Mouse (Mus musculus) thymus, adult 2 months (tissue): ENCODE data around the gene Mgat3. TPM values are rescaled to one million over a fixed set of nuclear protein-coding genes. Genes with fewer than 3 reads are reported as not detected.
A peak's percentile ranks its signal among the peaks of the same experiment; 100 is the strongest.

ENCODE experiments used
- DNase-seq: peaks from one replicate; pipeline ENCODE4 v3.0.0; 2021
- H3K27ac ChIP-seq: fragments of 200-500 bp; 2 replicates; pipeline ENCODE4 v1.5.1; 2012; ENCODE audit warnings: low read length, control low read depth; ENCODE audit not compliant: control insufficient read depth, insufficient read depth
- H3K27me3 ChIP-seq: fragments of 200-500 bp; 2 replicates; pipeline ENCODE4 v1.6.1; 2012; ENCODE audit warnings: mild to moderate bottlenecking, low read length, moderate library complexity, mixed read lengths; ENCODE audit not compliant: control insufficient read depth, insufficient read depth
- H3K36me3 ChIP-seq: fragments of 200-500 bp; 2 replicates; pipeline ENCODE4 v1.6.1; 2012; ENCODE audit warnings: mild to moderate bottlenecking, low read length, moderate library complexity; ENCODE audit not compliant: control insufficient read depth, insufficient read depth
- H3K4me1 ChIP-seq: fragments of 200-500 bp; replicated peaks from 2 replicates; pipeline ENCODE4 v1.6.1; 2012; ENCODE audit warnings: low read length; ENCODE audit not compliant: control insufficient read depth, insufficient read depth
- H3K4me3 ChIP-seq: fragments of 200-500 bp; 2 replicates; pipeline ENCODE4 v1.5.1; 2012; ENCODE audit warnings: mild to moderate bottlenecking, low read length, control low read depth, moderate library complexity; ENCODE audit not compliant: control insufficient read depth, insufficient read depth
- CTCF ChIP-seq: fragments of 200-500 bp; IDR thresholded peaks from 2 replicates; pipeline ENCODE4 v1.5.1; 2012; ENCODE audit warnings: mild to moderate bottlenecking, control low read depth, low read length, moderate library complexity, borderline replicate concordance; ENCODE audit not compliant: control insufficient read depth, poor library complexity, insufficient read depth; ENCODE audit errors: extremely low read depth
- POLR2A ChIP-seq: fragments of 200-500 bp; IDR thresholded peaks from 2 replicates; pipeline ENCODE4 v1.6.1; 2012; ENCODE audit warnings: mild to moderate bottlenecking, low read length, control low read depth, moderate library complexity; ENCODE audit not compliant: control insufficient read depth, poor library complexity, insufficient read depth; ENCODE audit errors: extremely low read depth
- WGBS: fragments of 180-500 bp; shearing (Covaris S2); methylation state at CpG from one replicate; pipeline ENCODE4 v1.1.7; 2018; 5-methylcytosine and 5-hydroxymethylcytosine counted together
- polyA plus RNA-seq: library from polyadenylated mRNA; depleted of rRNA; stranded (reverse); fragments of >200 nt; gene quantifications from 2 replicates; pipeline ENCODE4 v1.2.3, GENCODE M21; 2012; rRNA removed

Mgat3 gene
- polyA plus RNA-seq: 16.2 and 20.3 TPM in 2 replicates

DNA sequence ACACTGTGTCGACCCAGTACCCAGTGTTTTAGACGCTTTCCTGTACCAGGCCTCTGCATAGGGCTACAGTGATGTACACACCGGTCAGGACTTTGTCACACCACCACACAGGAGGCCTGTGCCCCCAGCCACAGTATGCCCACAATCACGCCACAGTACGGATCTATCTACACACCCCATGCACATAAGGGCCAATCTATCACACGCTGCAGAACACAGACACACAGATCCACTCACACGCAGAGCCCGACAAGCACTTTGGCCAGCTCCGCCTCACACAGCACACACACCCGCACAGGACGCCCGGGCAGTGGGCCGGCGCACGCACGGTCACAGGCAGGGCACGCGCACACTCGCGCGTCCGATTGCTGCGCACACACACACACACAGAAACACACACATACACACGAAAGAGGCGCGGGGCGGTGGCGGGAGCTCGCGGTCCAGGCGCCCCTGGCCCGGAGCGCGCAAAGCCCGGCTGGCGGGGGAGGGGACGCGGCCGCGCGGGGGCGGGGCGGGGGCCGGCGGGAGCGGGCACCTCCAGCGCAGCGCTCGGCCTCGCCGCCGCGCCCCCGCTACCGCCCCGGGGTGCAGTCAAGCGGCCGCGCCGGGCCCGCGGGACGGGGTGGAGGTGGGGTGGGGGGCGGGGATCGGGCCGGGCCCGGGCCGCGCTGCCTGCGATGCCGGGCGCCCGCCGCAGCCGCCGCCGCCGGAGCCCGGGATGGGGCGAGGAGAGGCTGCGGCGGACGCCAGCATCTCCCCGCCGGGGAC lies at the start of gene Mgat3:
Gene Mgat3 (plus strand): TSS at position 721 of the 771 bp plus-strand sequence.
- peak within 1 kb of the TSS; percentile 25 for H3K4me3 ChIP-seq

DNA sequence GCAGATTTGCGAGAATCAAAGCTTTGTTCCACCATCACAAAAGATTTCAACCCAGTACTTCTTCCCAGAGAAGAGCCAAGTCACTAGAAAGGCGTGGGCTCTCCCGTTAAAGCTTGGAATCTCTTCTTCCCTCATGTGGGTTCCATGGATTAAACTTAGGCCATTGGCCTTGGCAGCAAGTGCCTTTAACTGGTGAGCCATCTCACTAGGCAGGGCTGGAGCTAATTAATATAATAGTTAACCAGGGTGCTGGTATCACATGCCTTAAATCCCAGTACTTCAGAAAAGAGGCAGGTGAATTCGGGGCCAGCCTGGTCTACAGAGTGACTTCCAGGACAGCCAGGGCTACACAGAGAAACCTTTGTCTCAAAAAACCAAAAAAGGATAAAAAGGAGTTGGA lies 48.9 kb upstream of the Mgat3 start:
- no peaks in the 10 kb centered on the region for H3K36me3 ChIP-seq
- H3K27ac ChIP-seq: no peak overlapping the region
- no peaks in the 10 kb centered on the region for H3K27me3 ChIP-seq
- no peak overlapping the region for H3K4me3 ChIP-seq
- TF ChIP-seq POLR2A (no peak), CTCF (no peak)
- no peak for DNase-seq
- WGBS: 93% methylated on average over 4 of the region's 4 CpGs
- no peaks in the 10 kb centered on the region for H3K4me1 ChIP-seq

More for the DNA sequence above, at the start of gene Mgat3:
- H3K36me3 ChIP-seq: no peaks in the 10 kb centered on the region
- 5% methylated on average over 84 of the region's 85 CpGs for WGBS
- peaks cover 7% of the 10 kb centered on the region for H3K4me1 ChIP-seq
- DNase-seq: no peak
- H3K27ac ChIP-seq: no peak within 1 kb of the TSS
- H3K27me3 ChIP-seq: peaks cover 20% of the 10 kb centered on the region; the same call in 1 of the 2 replicates
- TF ChIP-seq CTCF: no peak

DNA sequence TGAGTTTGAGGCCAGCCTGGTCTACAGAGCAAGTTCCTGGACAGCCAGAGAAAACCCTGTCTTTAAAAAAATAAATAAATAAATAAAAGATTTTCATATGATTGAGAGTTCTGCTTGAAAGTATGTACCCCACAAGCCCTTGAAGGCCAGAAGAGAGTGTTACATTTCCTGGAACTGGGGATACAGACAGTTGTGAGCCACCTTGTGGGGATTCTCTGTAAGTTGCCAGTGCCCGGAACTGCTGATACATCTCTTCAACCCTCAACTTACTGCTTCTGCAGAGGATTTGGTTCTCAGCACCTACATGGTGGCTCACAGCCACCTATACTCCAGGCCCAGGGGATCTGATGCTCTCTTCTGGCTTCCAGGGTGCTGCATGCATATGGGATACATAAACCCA lies 46.3 kb upstream of the Mgat3 start:
- H3K4me1 ChIP-seq: no peaks in the 10 kb centered on the region
- no peaks in the 10 kb centered on the region for H3K36me3 ChIP-seq
- H3K27ac ChIP-seq: no peak overlapping the region
- DNase-seq: no peak
- 9% methylated on average over 1 of the region's 1 CpGs for WGBS
- H3K4me3 ChIP-seq: no peak overlapping the region
- TF ChIP-seq POLR2A (no peak), CTCF (no peak)
- H3K27me3 ChIP-seq: no peaks in the 10 kb centered on the region

DNA sequence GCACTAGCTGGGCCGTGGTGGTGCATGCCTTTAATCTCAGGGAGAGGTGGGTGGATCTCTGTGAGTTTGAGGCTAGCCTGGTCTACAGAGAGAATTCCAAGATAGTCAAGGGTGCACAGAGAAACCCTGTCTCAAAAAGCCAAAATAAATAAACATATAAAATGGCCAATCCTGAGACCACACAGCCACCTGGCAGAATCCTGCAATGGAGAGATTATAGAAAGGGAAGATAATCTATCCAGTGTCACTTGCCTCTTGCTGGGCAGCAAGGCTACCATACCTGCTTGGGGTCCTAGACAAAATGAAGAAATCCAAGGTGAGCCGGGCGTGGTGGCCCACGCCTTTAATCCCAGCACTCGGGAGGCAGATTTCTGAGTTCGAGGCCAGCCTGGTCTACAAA lies 43.5 kb upstream of the Mgat3 start:
- WGBS: 95% methylated on average over 6 of the region's 6 CpGs
- Histone ChIP-seq H3K4me3 (no peak overlapping the region), H3K36me3 (no peaks in the 10 kb centered on the region), H3K27ac (no peak overlapping the region), H3K4me1 (peaks cover 14% of the 10 kb centered on the region), H3K27me3 (no peaks in the 10 kb centered on the region)
- no peak for DNase-seq
- no peak for TF ChIP-seq POLR2A
- TF ChIP-seq CTCF: no peak

DNA sequence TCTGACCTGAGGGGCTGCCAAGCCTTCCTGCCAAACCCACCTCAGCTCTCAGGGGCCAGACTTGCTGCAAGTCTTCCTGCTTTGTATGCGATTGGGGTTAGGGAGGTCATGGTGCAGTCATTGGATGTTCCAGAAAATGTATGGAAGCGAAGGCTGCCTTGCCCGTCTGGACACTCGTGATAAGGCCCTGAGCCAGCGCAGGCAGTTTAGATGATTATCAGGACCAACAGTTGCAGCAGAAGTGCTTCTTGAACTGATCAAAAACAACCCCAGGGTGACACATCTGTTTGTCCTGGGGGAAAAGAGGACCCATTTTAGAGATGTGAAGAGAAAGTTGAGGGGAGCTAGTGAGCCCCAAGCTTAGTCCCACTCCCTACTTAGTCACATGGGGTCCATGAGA lies 42.8 kb upstream of the Mgat3 start:
- peaks cover 14% of the 10 kb centered on the region for H3K4me1 ChIP-seq
- 79% methylated on average over 5 of the region's 5 CpGs for WGBS
- no peaks in the 10 kb centered on the region for H3K27me3 ChIP-seq
- no peak overlapping the region for H3K27ac ChIP-seq
- no peaks in the 10 kb centered on the region for H3K36me3 ChIP-seq
- TF ChIP-seq POLR2A (no peak), CTCF (no peak)
- DNase-seq: no peak
- H3K4me3 ChIP-seq: no peak overlapping the region

DNA sequence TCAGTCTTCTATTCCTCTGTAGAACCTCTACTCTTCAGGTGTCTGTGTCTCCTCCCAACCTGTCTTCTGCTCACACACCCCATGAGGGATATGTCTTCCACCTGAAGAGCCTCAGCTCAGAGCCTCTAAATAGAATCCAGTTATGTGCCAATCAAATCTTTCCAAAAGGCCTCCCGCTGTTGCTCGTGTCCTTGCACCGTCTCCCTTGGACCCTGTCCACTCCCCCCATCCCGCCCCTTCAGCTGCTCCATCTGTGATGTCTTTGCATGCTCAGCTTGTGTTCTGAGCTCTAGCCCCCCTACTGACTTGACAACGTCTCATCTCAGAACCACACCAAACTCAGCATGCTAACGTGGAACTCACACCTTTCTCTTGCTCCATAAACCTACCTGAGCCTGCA lies 42.1 kb upstream of the Mgat3 start:
- H3K27me3 ChIP-seq: no peaks in the 10 kb centered on the region
- no peak overlapping the region for H3K4me3 ChIP-seq
- no peak for TF ChIP-seq CTCF
- TF ChIP-seq POLR2A: no peak
- 89% methylated on average over 6 of the region's 6 CpGs for WGBS
- no peaks in the 10 kb centered on the region for H3K36me3 ChIP-seq
- peaks cover 14% of the 10 kb centered on the region for H3K4me1 ChIP-seq
- no peak overlapping the region for H3K27ac ChIP-seq
- DNase-seq: no peak

DNA sequence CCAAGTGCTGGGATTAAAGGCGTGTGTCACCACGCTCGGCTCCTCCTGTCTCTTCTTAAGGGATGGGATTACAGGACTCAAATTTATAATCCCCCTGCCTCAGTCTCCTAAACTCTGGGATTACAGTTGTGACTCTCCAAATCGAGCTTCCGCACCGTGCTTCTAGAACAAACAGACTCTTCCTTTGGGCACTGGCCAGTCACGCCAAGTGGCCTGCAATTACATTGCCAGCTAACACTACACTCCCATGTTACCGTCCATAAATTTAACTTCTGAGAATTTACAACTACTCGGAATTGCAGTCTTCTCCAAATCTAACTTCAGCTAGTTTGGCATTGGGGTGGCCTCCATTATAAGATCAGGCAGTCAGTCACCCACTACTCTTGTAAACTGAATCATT lies 41.1 kb upstream of the Mgat3 start:
- DNase-seq: no peak
- no peak for TF ChIP-seq CTCF
- TF ChIP-seq POLR2A: no peak
- Histone ChIP-seq H3K27me3 (no peaks in the 10 kb centered on the region), H3K27ac (no peak overlapping the region), H3K4me3 (no peak overlapping the region), H3K36me3 (no peaks in the 10 kb centered on the region), H3K4me1 (peaks cover 14% of the 10 kb centered on the region)
- WGBS: 87% methylated on average over 9 of the region's 9 CpGs
